Mouse (Mus musculus): ENCODE data around the gene Gm42957. TPM values are rescaled to one million over a fixed set of nuclear protein-coding genes. Genes with fewer than 3 reads are reported as not detected.
"Not testable (repeated sequence)": the region's sequence is repeated elsewhere in the genome, so short reads cannot be mapped to it uniquely, and the experiment has no call there.

The Gm42957 gene
- polyA plus RNA-seq, 1 experiment from 2014 or later, result not detected

GRCm38 (mm10) chr3:96660901-96661300 is 25.6 kb downstream of the Gm42957 start:
- WGBS, result 87% methylated on average over 2 of the region's 2 CpGs
- no peaks in the 10 kb centered on the region for H3K27me3 ChIP-seq (ENCODE audit: control insufficient read depth, insufficient read depth, low read length)
- no peaks in the 10 kb centered on the region for H3K4me1 ChIP-seq (ENCODE audit: control insufficient read depth, insufficient read depth, low read length)
- no peak overlapping the region for H3K9ac ChIP-seq (replicated peaks; ENCODE audit: low read length)
- no peak overlapping the region for H3K4me2 ChIP-seq (ENCODE audit: low read depth, low read length)
- DNase-seq (ENCODE audit: low spot score) (no peak), ATAC-seq (replicated peaks; ENCODE audit: insufficient number of reproducible peaks, low FRiP score, low TSS enrichment, low read depth) (no peak)
- no peak overlapping the region for H3K27ac ChIP-seq (replicated peaks; ENCODE audit: low read depth, low read length)
- H3K9me3 ChIP-seq (replicated peaks; ENCODE audit: control insufficient read depth, low read length), result no peaks in the 10 kb centered on the region
- no peak overlapping the region for H3K4me3 ChIP-seq (ENCODE audit: low read depth, low read length)
- H3K36me3 ChIP-seq (replicated peaks; ENCODE audit: control insufficient read depth, insufficient read depth, low read depth, low read length), result no peaks in the 10 kb centered on the region

- DNase-seq (ENCODE audit: low spot score) (no peak), ATAC-seq (replicated peaks; ENCODE audit: insufficient number of reproducible peaks, low FRiP score, low TSS enrichment, low read depth) (no peak)
- WGBS, result 44% methylated on average over 8 of the region's 8 CpGs
- Histone ChIP-seq H3K4me3 (ENCODE audit: low read depth, low read length) (no peak overlapping the region), H3K4me2 (ENCODE audit: low read depth, low read length) (peak overlapping the region; percentile 21), H3K36me3 (replicated peaks; ENCODE audit: control insufficient read depth, insufficient read depth, low read depth, low read length) (no peaks in the 10 kb centered on the region), H3K27me3 (ENCODE audit: control insufficient read depth, insufficient read depth, low read length) (no peaks in the 10 kb centered on the region), H3K9ac (replicated peaks; ENCODE audit: low read length) (no peak overlapping the region; the same call in 1 of the 2 replicates), H3K27ac (replicated peaks; ENCODE audit: low read depth, low read length) (peak overlapping the region; percentile 38), H3K9me3 (replicated peaks; ENCODE audit: control insufficient read depth, low read length) (no peaks in the 10 kb centered on the region), H3K4me1 (ENCODE audit: control insufficient read depth, insufficient read depth, low read length) (no peaks in the 10 kb centered on the region)
Measured at GRCm38 (mm10) chr3:96662731-96663316, 27.6 kb downstream of the Gm42957 start.

GRCm38 (mm10) chr3:96663432-96664239 is 28.4 kb downstream of the Gm42957 start:
- 5% methylated on average over 17 of the region's 18 CpGs for WGBS
- H3K4me3 ChIP-seq (ENCODE audit: low read depth, low read length), result no peak overlapping the region
- peak overlapping the region; percentile 38 for H3K27ac ChIP-seq (replicated peaks; ENCODE audit: low read depth, low read length)

GRCm38 (mm10) chr3:96665732-96666363 is 30.6 kb downstream of the Gm42957 start:
- not testable (repeated sequence) for H3K36me3 ChIP-seq (replicated peaks; ENCODE audit: control insufficient read depth, insufficient read depth, low read depth, low read length); H3K4me2 ChIP-seq (ENCODE audit: low read depth, low read length); H3K9me3 ChIP-seq (replicated peaks; ENCODE audit: control insufficient read depth, low read length); H3K27ac ChIP-seq (replicated peaks; ENCODE audit: low read depth, low read length); DNase-seq (ENCODE audit: low spot score); H3K4me1 ChIP-seq (ENCODE audit: control insufficient read depth, insufficient read depth, low read length); H3K27me3 ChIP-seq (ENCODE audit: control insufficient read depth, insufficient read depth, low read length); H3K9ac ChIP-seq (replicated peaks; ENCODE audit: low read length); ATAC-seq (replicated peaks; ENCODE audit: insufficient number of reproducible peaks, low FRiP score, low TSS enrichment, low read depth); H3K4me3 ChIP-seq (ENCODE audit: low read depth, low read length)
- WGBS, result 83% methylated on average over 7 of the region's 7 CpGs

More at GRCm38 (mm10) chr3:96663432-96664239, 28.4 kb downstream of the Gm42957 start:
- Histone ChIP-seq H3K27me3 (ENCODE audit: control insufficient read depth, insufficient read depth, low read length) (no peaks in the 10 kb centered on the region), H3K9me3 (replicated peaks; ENCODE audit: control insufficient read depth, low read length) (no peaks in the 10 kb centered on the region), H3K9ac (replicated peaks; ENCODE audit: low read length) (peak overlapping the region; percentile 3; the same call in 1 of the 2 replicates), H3K4me2 (ENCODE audit: low read depth, low read length) (peak overlapping the region; percentile 21), H3K36me3 (replicated peaks; ENCODE audit: control insufficient read depth, insufficient read depth, low read depth, low read length) (no peaks in the 10 kb centered on the region), H3K4me1 (ENCODE audit: control insufficient read depth, insufficient read depth, low read length) (no peaks in the 10 kb centered on the region)
- ATAC-seq (replicated peaks; ENCODE audit: insufficient number of reproducible peaks, low FRiP score, low TSS enrichment, low read depth), result peak; percentile 89
- DNase-seq (ENCODE audit: low spot score), result peak; percentile 92

GRCm38 (mm10) chr3:96666916-96667315 is 31.6 kb downstream of the Gm42957 start:
- no peaks in the 10 kb centered on the region for H3K9me3 ChIP-seq (replicated peaks; ENCODE audit: control insufficient read depth, low read length)
- ATAC-seq (replicated peaks; ENCODE audit: insufficient number of reproducible peaks, low FRiP score, low TSS enrichment, low read depth), result no peak
- H3K4me1 ChIP-seq (ENCODE audit: control insufficient read depth, insufficient read depth, low read length), result no peaks in the 10 kb centered on the region
- H3K27ac ChIP-seq (replicated peaks; ENCODE audit: low read depth, low read length), result no peak overlapping the region
- H3K27me3 ChIP-seq (ENCODE audit: control insufficient read depth, insufficient read depth, low read length), result no peaks in the 10 kb centered on the region
- 90% methylated on average over 5 of the region's 5 CpGs for WGBS
- no peak overlapping the region for H3K4me3 ChIP-seq (ENCODE audit: low read depth, low read length)
- H3K9ac ChIP-seq (replicated peaks; ENCODE audit: low read length), result no peak overlapping the region
- H3K36me3 ChIP-seq (replicated peaks; ENCODE audit: control insufficient read depth, insufficient read depth, low read depth, low read length), result no peaks in the 10 kb centered on the region
- DNase-seq (ENCODE audit: low spot score), result no peak
- H3K4me2 ChIP-seq (ENCODE audit: low read depth, low read length), result no peak overlapping the region

GRCm38 (mm10) chr3:96667316-96667715 is 32.0 kb downstream of the Gm42957 start:
- Histone ChIP-seq H3K4me3 (ENCODE audit: low read depth, low read length) (no peak overlapping the region), H3K27me3 (ENCODE audit: control insufficient read depth, insufficient read depth, low read length) (no peaks in the 10 kb centered on the region), H3K27ac (replicated peaks; ENCODE audit: low read depth, low read length) (no peak overlapping the region), H3K4me2 (ENCODE audit: low read depth, low read length) (no peak overlapping the region), H3K36me3 (replicated peaks; ENCODE audit: control insufficient read depth, insufficient read depth, low read depth, low read length) (no peaks in the 10 kb centered on the region), H3K9me3 (replicated peaks; ENCODE audit: control insufficient read depth, low read length) (no peaks in the 10 kb centered on the region), H3K4me1 (ENCODE audit: control insufficient read depth, insufficient read depth, low read length) (no peaks in the 10 kb centered on the region), H3K9ac (replicated peaks; ENCODE audit: low read length) (no peak overlapping the region)
- WGBS, result 52% methylated on average over 1 of the region's 1 CpGs
- DNase-seq (ENCODE audit: low spot score), result no peak
- no peak for ATAC-seq (replicated peaks; ENCODE audit: insufficient number of reproducible peaks, low FRiP score, low TSS enrichment, low read depth)

- H3K9ac ChIP-seq (replicated peaks; ENCODE audit: low read length), result no peak overlapping the region
- no peak for ATAC-seq (replicated peaks; ENCODE audit: insufficient number of reproducible peaks, low FRiP score, low TSS enrichment, low read depth)
- no peaks in the 10 kb centered on the region for H3K27me3 ChIP-seq (ENCODE audit: control insufficient read depth, insufficient read depth, low read length)
- H3K4me3 ChIP-seq (ENCODE audit: low read depth, low read length), result no peak overlapping the region
- H3K4me1 ChIP-seq (ENCODE audit: control insufficient read depth, insufficient read depth, low read length), result no peaks in the 10 kb centered on the region
- DNase-seq (ENCODE audit: low spot score), result no peak
- no peak overlapping the region for H3K27ac ChIP-seq (replicated peaks; ENCODE audit: low read depth, low read length)
- H3K4me2 ChIP-seq (ENCODE audit: low read depth, low read length), result no peak overlapping the region
- no peaks in the 10 kb centered on the region for H3K36me3 ChIP-seq (replicated peaks; ENCODE audit: control insufficient read depth, insufficient read depth, low read depth, low read length)
- no peaks in the 10 kb centered on the region for H3K9me3 ChIP-seq (replicated peaks; ENCODE audit: control insufficient read depth, low read length)
- 90% methylated on average over 5 of the region's 5 CpGs for WGBS
Measured at GRCm38 (mm10) chr3:96668424-96669067, 33.3 kb downstream of the Gm42957 start.
